Mouse (Mus musculus) erythroblast, embryonic 14.5 days (primary cell): ENCODE results near the gene Efna3. TPM values are rescaled to one million over a fixed set of nuclear protein-coding genes. Genes with fewer than 3 reads are reported as not detected.

Experiments
- H3K27me3 ChIP-seq: 2 replicates; pipeline ENCODE4 v1.6.1; 2012; ENCODE audit warnings: inconsistent platforms; ENCODE audit not compliant: control insufficient read depth
- H3K36me3 ChIP-seq: 2 replicates; pipeline ENCODE4 v1.6.1; 2012; ENCODE audit warnings: mild to moderate bottlenecking, inconsistent platforms; ENCODE audit not compliant: control insufficient read depth
- H3K4me1 ChIP-seq: 2 replicates; pipeline ENCODE4 v1.6.1; 2012; ENCODE audit warnings: inconsistent platforms; ENCODE audit not compliant: control insufficient read depth
- H3K4me3 ChIP-seq: replicated peaks from 2 replicates; pipeline ENCODE3; 2012; ENCODE audit warnings: moderate library complexity, mild to moderate bottlenecking, inconsistent platforms
- H3K9me3 ChIP-seq: 2 replicates; pipeline ENCODE4 v1.6.1; 2012; ENCODE audit warnings: low read length, inconsistent platforms, mixed read lengths; ENCODE audit not compliant: control insufficient read depth
- GATA1 ChIP-seq: IDR thresholded peaks from 2 replicates; pipeline ENCODE4 v1.6.1; 2012; ENCODE audit warnings: low read length, inconsistent platforms, mixed read lengths
- TAL1 ChIP-seq: IDR thresholded peaks from 3 replicates; pipeline ENCODE4 v1.6.1; 2012; ENCODE audit warnings: low read length, inconsistent platforms, mixed read lengths
- polyA plus RNA-seq: library from polyadenylated mRNA; stranded (reverse); fragments of >175 nt; gene quantifications from 2 replicates; pipeline ENCODE4 v1.2.3, GENCODE M21; 2012

The Efna3 gene
- polyA plus RNA-seq, 1 experiment = not detected

DNA sequence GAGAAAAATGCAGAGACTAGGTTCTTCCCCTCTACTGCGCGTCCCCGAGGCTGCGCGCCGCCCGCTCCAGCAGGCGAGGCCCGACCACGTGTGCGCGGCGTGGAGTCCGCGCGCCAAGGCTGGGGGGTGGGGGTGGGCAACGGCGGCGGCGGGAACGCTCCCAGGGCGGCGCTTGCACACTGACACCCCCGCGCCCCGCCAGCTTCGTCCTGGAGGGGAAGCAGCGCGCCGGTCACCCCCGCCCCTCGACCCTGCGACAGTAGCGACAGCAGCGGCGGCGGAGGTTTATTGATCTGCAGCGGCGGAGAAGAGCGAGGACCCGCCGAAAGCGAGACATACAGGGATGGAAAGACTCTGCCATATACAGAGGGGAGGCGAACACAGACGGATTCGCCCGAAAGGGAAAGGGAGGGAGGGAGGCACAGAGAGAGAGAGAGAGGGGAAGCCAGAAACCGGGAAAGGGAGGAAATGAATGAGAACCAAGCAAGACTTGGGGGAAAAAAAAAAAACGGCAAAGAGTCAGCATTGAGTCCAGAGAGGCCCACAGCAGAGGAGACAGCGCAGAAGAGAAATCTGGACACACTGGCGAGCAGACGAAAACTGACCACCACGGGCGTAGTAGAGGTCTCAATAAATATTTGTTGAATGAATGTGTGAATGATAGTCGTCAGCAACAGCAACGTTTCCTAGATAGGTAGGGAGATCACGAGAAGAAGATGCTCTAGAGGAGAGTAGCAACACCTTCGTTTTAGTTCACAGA, 3.0 kb downstream of the Efna3 start:
- peaks cover 11% of the 10 kb centered on the region for H3K4me1 ChIP-seq
- peaks cover 92% of the 10 kb centered on the region for H3K27me3 ChIP-seq
- H3K4me3 ChIP-seq = no peak overlapping the region
- H3K36me3 ChIP-seq = no peaks in the 10 kb centered on the region
- no peak for TF ChIP-seq TAL1
- TF ChIP-seq GATA1 = no peak
- H3K9me3 ChIP-seq = peaks cover 10% of the 10 kb centered on the region; the same call in 1 of the 2 replicates

DNA sequence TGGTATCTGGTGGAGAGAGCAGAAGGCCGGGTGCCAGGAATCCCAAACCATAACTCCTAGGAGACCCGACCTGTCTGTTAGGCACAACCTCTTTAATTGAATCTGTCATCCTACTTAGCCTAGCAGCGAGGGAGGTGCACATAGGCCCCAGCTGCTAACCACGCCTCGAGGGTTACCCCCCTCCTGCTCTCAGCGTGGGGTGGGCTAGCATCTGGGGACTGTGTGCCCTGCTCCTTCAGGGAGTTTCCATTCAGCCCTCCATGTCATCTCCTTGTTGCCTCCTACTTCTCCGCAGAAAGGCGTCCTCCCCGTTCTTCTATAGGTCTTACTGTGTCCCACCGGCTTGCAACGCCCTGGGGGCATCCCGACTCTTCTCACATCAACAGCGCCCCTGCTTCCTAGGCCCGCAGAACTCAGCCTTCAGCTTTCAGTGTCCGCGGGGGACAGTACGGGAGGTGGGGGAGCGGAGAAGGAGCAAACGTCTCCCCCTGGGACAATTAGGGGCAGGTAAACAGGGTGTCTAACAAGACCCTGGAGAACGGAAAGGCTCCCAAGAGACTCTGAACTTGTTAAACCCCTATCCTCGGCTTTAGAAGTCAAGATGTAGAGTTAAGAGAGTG, 3.7 kb downstream of the Efna3 start:
- H3K27me3 ChIP-seq = peaks cover 89% of the 10 kb centered on the region
- H3K4me1 ChIP-seq = peaks cover 11% of the 10 kb centered on the region
- no peak overlapping the region for H3K4me3 ChIP-seq
- H3K36me3 ChIP-seq = no peaks in the 10 kb centered on the region
- TF ChIP-seq TAL1 = no peak
- TF ChIP-seq GATA1 = no peak
- H3K9me3 ChIP-seq = peaks cover 10% of the 10 kb centered on the region; the same call in 1 of the 2 replicates

DNA sequence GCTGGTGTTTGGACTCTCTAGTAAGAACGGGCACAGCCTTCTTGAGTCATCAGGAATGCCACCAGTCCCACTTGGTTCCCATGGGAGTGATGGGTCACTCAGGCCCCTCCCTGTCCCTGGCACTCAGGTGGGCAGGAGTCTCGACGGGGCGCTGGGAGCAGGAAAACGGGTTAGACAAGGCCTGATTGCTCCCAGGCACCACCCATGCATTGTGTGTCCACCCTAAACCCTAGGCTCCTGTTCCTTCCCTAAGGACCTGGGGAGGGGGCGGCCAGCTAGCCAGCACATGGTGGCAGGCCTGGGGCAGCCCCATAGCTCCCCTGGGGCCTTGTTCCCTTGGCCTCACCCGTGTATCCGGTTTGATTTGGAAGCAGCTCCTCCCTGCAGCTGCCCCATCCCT, 4.4 kb downstream of the Efna3 start:
- Histone ChIP-seq H3K4me1 (peaks cover 11% of the 10 kb centered on the region), H3K4me3 (no peak overlapping the region), H3K27me3 (peaks cover 82% of the 10 kb centered on the region), H3K9me3 (peaks cover 10% of the 10 kb centered on the region; the same call in 1 of the 2 replicates), H3K36me3 (no peaks in the 10 kb centered on the region)
- TF ChIP-seq TAL1 (no peak), GATA1 (no peak)

DNA sequence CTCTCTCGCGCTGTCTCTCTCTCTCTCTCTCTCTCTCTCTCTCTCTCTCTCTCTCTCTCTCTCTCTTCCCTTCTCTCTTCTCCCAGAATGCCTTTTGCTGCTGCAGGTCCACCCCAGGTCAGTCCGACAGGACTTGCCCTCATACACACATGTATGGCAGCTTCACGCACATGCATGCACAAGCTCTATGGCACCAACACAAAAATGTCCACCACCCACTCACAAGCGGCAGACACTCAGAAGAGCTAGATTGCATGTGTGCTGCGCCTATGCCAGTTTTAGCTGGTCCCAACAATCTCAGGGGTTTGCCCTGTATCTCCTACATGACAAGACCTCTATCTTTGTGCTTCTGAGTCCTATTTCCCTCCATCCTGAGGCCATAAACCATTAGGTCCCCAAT, 5.5 kb downstream of the Efna3 start:
- H3K4me3 ChIP-seq = no peak overlapping the region
- H3K9me3 ChIP-seq = peaks cover 10% of the 10 kb centered on the region; the same call in 1 of the 2 replicates
- H3K4me1 ChIP-seq = peaks cover 8% of the 10 kb centered on the region
- H3K27me3 ChIP-seq = peaks cover 71% of the 10 kb centered on the region
- no peaks in the 10 kb centered on the region for H3K36me3 ChIP-seq
- TF ChIP-seq TAL1 (no peak), GATA1 (no peak)

DNA sequence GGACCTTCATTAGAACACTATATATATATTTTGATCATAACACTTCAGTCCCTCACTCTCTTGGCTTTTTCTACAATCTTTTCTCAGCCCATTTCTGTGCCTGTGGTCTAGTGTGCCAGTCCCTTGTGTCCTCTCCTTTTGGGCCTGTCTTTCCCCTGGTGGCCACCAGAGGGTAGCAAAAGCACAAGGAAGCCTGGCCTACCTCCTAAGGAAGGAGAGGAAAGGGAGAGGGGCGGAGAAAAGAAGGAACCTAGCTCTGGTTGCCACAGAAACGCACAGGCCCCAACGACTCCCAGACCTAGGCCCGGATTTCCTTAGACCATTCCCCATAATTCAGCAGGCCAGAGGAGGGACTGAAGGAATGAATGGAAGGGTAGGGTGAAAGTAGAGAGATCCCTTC, 5.9 kb downstream of the Efna3 start:
- Histone ChIP-seq H3K4me3 (no peak overlapping the region), H3K4me1 (peaks cover 6% of the 10 kb centered on the region), H3K36me3 (no peaks in the 10 kb centered on the region), H3K9me3 (peaks cover 8% of the 10 kb centered on the region; the same call in 1 of the 2 replicates), H3K27me3 (peaks cover 67% of the 10 kb centered on the region)
- TF ChIP-seq TAL1 = no peak
- TF ChIP-seq GATA1 = no peak

DNA sequence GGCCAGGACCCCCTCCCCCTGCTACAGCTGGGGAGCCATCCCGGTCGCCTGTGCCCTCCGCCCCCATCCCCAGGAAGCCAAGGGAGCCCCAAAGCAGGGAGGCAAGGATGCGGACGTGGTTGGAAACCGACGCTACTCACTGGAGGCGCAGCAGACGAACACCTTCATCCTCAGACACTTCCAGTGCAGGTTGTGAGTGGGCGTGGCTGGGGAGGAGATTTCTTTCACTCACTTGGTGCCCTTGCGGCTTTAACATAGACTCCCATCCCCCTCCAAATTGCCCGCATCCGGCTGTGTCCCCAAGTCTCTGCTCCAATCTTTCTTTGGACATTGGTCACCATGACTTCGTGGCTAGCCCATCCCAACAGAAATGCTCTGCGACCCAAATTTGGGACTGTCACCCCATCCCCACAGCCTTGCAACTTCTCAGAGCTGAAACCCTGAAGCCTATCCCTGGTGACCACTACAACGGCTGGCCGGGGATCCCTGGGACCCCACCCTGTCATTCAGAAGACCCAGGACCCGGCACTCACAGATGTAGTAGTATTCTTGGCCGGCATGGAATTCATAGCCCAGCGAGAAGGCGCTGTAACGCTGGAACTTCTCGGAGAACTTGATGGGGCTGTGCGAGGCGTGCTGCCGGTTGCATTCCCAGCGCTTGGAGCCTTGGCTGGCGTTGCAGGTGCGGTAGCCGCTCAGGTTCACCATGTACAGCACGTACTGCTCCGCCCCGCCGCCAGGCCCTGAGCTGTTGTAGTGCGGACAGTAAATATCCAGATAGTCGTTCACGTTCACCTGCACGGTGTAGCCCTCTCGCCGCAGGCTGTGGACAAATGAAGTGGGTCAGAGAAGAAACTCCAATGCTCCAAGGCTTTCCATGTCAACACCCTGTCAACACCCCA, 6.6 kb downstream of the Efna3 start:
- Histone ChIP-seq H3K4me1 (peaks cover 6% of the 10 kb centered on the region), H3K36me3 (no peaks in the 10 kb centered on the region), H3K27me3 (peaks cover 60% of the 10 kb centered on the region), H3K4me3 (no peak overlapping the region), H3K9me3 (peaks cover 7% of the 10 kb centered on the region; the same call in 1 of the 2 replicates)
- TF ChIP-seq TAL1 (no peak), GATA1 (no peak)

DNA sequence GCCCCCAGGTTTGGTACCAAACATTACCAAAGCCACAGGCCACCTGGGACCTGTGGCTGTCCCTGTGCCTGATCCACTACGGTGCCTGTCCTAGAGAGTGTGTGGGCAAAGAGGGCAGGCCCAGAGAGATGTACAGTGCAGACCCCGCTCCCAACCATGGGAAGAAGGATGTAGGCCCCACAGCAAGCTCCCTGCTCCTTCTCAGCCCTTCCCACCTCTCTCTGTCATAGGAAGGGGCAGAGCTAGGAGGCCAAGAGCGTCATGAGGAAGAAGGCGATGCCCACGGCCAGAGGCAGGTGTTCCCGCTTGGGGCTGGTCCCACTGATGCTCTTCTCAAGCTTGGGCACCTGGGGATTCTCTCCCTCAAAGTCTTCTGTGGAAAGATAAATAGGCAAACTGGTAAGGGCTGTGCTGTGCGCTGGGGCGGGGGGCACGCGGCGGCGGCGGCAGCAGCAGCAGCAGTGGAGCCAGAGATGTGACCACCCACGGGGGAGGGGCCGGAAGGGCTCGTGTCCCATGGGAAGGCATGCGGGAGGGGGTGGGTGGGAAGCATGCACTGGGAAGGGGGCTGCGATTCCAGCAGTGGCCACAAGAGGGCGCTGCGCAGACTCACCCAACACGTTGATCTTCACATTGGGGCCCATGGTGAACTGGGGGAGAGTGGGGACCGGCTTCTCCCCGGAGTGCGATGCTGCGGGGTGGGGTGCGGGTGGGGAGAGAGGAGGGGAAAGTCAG, 7.4 kb downstream of the Efna3 start:
- Histone ChIP-seq H3K4me1 (peaks cover 4% of the 10 kb centered on the region), H3K4me3 (no peak overlapping the region), H3K9me3 (peaks cover 2% of the 10 kb centered on the region; the same call in 1 of the 2 replicates), H3K27me3 (peaks cover 52% of the 10 kb centered on the region), H3K36me3 (no peaks in the 10 kb centered on the region)
- no peak for TF ChIP-seq TAL1
- no peak for TF ChIP-seq GATA1

DNA sequence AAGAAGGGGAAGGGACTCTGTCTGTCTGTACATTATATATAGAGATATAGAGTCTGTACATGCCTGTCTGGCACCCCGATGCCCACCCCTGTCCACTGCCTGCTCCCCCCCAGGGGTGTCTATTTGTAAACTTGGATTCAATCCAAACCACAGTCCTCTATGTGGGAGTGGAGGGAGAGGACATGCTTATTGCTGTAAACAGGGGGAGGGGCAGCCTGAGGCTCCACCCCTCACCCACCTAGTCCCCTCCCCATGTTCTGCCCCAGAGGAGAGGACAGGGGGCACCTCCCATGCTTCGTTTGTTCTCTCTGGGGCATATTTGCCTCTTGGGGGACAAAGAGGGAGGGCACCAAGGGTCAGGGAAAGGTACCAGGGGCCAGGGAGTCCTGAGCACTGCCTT, 8.0 kb downstream of the Efna3 start:
- TF ChIP-seq GATA1 = no peak
- TF ChIP-seq TAL1 = no peak
- H3K9me3 ChIP-seq = no peaks in the 10 kb centered on the region; the same call in 1 of the 2 replicates

More for the DNA sequence above, 8.0 kb downstream of the Efna3 start:
- no peak overlapping the region for H3K4me3 ChIP-seq
- peaks cover 4% of the 10 kb centered on the region for H3K4me1 ChIP-seq
- H3K27me3 ChIP-seq = peaks cover 47% of the 10 kb centered on the region
- no peaks in the 10 kb centered on the region for H3K36me3 ChIP-seq
